Mouse (Mus musculus) telencephalon, adult 2 months (tissue): ENCODE measurements at regions not wholly inside any gene's neighbourhood (a gene's known extent, or its start where the extent isn't known, plus 50 kb on each side); places are given as distances from the start of the nearest gene placed in this dataset.
A peak's percentile ranks its signal among the peaks of the same experiment; 100 is the strongest.
"Not testable (repeated sequence)": the region's sequence is repeated elsewhere in the genome, so short reads cannot be mapped to it uniquely, and the experiment has no call there.

Experiments used
- DNase-seq: peaks from one replicate; pipeline ENCODE4 v3.0.0-alpha.2; 2011; ENCODE audit warnings: low read depth, low spot score

DNA sequence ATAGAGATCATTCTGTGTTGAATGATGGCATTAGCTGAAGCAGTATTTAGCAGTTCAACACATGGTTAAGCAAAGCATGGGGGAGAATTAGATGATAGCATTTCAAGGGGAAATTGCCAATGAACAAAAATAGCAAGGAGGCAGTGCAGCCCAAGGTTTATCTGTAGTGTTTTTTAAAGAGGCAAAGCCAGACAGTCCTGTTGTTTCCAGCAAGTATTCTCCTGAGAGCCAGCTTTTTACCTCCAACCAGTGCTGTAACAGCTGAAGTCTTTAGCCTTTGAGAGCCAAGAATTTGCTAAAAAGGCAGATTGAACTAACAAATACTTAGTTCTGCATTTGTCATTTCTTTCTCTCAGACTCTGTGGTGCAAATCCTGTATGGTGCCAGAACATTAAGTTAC, 305.1 kb upstream of the Arx start:
- DNase-seq, result no peak

DNA sequence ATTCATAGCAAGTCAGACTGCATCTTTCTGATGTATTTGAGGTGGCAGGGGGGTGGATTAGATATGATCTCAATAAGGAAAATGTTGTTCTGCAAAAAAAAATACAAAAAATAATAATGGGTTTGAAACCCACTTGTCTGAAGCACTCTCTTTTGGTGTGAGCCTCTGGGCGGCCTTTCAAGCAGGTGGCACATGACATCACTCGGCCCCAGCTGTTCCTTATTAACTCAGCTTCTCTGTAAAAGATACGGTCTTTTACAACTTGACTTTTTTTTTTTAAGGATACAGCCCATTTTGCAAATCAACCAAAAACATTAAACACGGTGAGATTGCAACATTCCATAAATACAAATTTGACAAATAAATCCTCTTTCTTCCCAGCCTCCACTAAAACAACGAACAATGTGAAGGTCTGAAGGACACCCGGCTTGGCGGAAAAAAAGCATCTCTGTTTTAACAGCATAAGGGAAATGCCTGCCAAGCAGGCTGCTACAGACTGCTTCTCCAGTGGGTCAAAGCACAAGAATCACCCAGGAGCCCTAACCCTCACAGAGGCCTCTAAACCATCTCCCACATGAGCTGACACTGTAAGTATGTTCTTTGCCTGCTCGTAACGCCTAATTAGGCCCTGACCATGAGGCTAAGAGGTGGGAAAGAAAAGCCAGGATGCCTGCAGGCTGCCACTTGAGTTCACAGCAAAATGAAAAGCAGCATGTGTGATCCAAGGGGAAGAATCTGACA, 283.8 kb upstream of the Arx start:
- no peak for DNase-seq

- DNase-seq, result peak; percentile 58
Observed at GRCm38 (mm10) chrX:93006681-93007080, 279.6 kb upstream of the Arx start.

- no peak for DNase-seq
Observed at GRCm38 (mm10) chrX:93011578-93011977, 274.7 kb upstream of the Arx start.

DNA sequence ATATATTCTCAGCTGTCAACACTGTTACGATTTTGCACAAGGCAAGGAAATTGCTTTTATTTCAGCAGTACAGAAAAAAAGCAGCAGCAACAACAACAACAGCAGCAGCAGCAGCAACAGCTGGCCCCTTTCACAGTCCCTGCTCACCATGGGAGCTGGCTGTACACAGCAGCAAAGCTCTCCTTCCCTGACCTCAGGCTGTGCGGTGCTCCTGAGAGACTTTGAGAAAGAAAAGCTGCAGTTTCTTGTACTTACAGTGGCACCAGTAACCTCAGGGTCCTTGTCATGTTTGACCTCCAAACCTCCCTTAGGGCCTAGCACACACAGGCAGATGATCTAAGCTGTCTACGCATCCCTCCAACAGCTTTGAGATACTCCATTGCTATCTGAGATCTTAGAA, 269.9 kb upstream of the Arx start:
- DNase-seq, result no peak

DNA sequence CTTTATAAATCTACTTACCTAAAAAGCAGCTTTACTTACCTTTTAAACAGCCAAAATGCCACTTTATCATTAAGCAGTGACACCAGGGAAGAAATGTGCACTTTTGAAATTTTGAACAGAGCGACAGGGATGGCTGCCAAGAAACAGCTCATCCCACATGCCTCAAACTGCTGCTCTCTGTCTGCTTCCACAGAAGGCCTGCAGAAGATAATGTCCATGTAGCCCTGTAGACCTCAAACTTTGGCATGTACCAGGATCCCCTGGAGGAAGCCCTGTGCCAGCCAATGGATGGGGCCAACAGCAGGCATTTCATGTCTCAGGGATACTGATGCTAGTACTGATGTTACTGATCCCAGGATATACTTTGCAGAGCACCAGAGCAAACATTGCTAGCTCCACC, 245.1 kb upstream of the Arx start:
- DNase-seq, result no peak

- DNase-seq, result no peak
Observed at GRCm38 (mm10) chrX:93042736-93043135, 243.5 kb upstream of the Arx start.

- no peak for DNase-seq
Observed at GRCm38 (mm10) chrX:93048967-93049754, 237.1 kb upstream of the Arx start.

- DNase-seq, result no peak
Observed at GRCm38 (mm10) chrX:93049755-93050143, 236.5 kb upstream of the Arx start.

DNA sequence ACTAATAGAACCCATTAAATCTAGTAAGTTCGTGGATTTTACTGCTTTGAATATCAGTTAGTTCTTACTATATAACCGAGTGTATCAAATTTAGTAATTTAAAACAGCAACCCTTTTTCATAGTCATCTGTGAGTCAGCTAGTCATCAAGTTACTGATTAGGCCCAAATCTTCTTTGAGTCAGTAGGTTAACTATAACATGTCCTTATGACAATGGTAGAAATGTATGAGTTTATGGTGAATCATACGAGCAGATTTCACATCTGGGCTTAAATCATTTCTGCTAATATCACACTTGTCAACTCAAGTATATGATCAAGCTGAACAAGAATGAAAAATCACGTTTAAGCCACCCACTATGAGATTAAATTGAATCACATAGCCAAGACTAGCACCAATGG, 226.7 kb upstream of the Arx start:
- DNase-seq, result no peak

- peak; percentile 6 for DNase-seq
Observed at GRCm38 (mm10) chrX:93068884-93069283, 217.4 kb upstream of the Arx start.

DNA sequence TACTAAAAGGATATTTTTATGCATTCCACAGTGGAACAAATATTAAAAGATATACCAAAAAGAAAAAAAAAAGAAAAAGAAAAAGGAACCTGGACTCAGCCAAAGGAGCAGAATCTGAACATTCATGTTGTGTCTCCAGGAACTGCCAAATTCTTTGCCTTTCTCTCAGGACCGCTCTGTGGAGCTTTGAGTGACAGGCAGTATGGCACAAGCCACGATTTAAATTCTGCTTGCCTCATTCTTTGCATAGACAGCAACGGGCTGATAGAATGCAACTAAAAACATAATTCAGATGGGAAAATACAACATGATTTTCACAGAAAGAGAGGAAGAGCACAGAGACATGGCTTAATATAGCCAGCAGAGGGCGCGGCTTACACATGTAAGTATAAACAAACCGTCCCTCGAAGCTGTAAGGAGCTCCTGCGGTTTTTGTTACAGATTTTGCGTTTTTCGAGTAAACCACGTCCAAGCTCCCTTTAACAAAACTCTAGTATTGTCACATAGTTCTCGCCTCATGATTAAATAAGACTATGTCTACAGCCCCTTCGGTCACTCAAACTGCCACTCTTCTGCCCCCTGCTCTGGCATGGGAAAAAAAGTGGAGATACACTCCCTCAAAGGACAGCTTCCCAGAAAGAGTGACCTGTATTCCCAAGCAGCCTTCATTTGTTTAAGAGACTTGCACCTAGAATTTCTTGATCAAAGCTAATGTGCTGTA, 216.5 kb upstream of the Arx start:
- peak; percentile 58 for DNase-seq

- DNase-seq, result no peak
Observed at GRCm38 (mm10) chrX:93070290-93070611, 216.0 kb upstream of the Arx start.

GRCm38 (mm10) chrX:93088976-93089375, 197.3 kb upstream of the Arx start:
- no peak for DNase-seq

DNA sequence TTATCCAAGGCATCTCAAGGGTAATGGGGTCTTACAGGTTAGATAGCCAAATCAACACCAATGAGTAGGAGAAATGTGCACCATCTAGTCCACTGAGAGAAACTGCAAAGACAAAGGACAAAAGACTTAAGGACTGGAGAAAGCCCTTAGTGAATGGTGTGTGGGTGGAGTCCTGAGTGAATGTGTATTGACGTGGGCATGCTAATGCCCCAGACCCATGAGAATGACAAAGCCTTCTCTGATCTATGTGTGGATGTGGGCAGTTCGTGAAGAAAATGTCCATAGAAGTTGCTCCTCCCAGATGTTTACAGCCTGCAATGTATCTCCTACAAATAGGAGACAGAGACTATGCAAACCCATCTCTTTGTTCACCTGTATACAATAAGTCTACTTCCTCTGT, 188.7 kb upstream of the Arx start:
- DNase-seq, result no peak

- no peak for DNase-seq
Observed at GRCm38 (mm10) chrX:93107930-93108567, 178.2 kb upstream of the Arx start.

DNA sequence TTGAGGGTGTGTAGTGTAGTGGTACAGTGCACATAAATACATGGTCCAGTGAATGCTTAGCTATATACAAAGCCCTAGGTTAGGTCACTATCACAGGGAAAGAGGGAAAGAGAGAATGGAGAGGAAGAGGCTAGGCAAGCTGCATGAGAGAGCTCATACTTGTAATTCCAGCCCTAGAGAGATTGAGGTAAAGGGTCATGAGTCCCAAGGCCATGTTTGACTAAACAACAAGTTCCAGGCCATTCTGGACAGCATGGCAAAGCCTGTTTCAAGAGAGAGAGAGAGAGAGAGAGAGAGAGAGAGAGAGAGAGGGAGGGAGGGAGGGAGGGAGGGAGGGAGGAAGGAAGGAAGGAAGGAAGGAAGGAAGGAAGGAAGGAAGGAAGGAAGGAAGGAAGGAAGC, 131.9 kb upstream of the Arx start:
- not testable (repeated sequence) for DNase-seq

DNA sequence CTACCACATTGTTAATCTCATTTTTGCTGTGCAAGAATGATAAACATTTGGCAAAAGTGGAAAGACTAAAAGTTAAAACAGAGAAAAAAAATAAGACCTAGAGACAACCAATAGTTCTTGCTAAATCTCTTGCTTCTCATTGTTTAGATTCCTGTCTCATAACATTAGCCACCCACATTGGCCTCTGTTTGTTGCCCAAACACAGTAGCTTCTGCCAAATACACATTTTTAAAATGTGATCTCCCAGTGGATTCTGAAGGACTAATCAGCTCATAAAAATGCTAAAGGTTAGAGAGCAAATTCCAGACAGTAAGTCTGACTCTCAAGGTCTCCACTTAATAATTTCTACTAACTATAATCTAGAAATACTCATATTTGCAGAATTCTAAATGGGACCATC, 127.1 kb upstream of the Arx start:
- DNase-seq, result no peak

DNA sequence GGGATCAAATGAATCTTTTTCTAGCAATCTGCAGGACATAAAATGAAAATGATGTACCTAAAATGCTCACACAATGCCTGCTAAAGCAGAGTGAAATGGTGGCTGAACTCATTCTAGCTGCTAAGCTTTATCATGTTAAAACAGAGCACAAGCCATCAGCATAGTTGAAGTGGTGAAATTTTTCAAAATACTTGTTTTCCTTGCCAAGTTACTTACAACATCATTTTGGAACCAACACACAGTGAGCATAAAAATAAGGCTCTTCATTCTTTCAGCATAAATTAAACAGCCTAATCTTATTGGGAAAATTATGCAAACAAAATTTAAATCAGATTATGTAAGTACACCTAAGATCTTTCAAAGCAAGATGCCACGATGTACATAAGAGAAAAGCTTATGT, 125.3 kb upstream of the Arx start:
- no peak for DNase-seq
